Mouse (Mus musculus) forebrain, embryonic 14.5 days (tissue): Measurements from ENCODE around the gene Impdh2. TPM values are rescaled to one million over a fixed set of nuclear protein-coding genes. Genes with fewer than 3 reads are reported as not detected.
A peak's percentile ranks its signal among the peaks of the same experiment; 100 is the strongest.
"Not testable (repeated sequence)": the region's sequence is repeated elsewhere in the genome, so short reads cannot be mapped to it uniquely, and the experiment has no call there.

Source experiments
- ATAC-seq: fragments of 200-750 bp; cut with Nextera tagmentation; 2 replicates; pipeline ENCODE4 v1.8.0; 2017; ENCODE audit warnings: mild to moderate bottlenecking, moderate library complexity
- DNase-seq: peaks from one replicate; pipeline ENCODE4 v3.0.0-alpha.2; 2015; ENCODE audit warnings: low spot score
- H3K27ac ChIP-seq: fragments of 300-500 bp; sonication (generic); 2 replicates; pipeline ENCODE4 v1.5.1; 2014; ENCODE audit warnings: low read depth, mild to moderate bottlenecking, control low read depth, low read length, moderate library complexity
- H3K27me3 ChIP-seq: fragments of 300-500 bp; sonication (generic); replicated peaks from 2 replicates; pipeline ENCODE4 v1.6.1; 2014; ENCODE audit warnings: low read length, control low read depth, mixed read lengths; ENCODE audit not compliant: control insufficient read depth, insufficient read depth
- H3K36me3 ChIP-seq: fragments of 300-500 bp; sonication (generic); 2 replicates; pipeline ENCODE4 v1.6.1; 2014; ENCODE audit warnings: low read length, control low read depth; ENCODE audit not compliant: control insufficient read depth, insufficient read depth
- H3K4me1 ChIP-seq: fragments of 300-500 bp; sonication (generic); 2 replicates; pipeline ENCODE4 v1.6.1; 2014; ENCODE audit warnings: antibody characterized with exemption, low read length, control low read depth; ENCODE audit not compliant: control insufficient read depth, insufficient read depth
- H3K4me2 ChIP-seq: fragments of 300-500 bp; sonication (generic); 2 replicates; pipeline ENCODE4 v1.6.1; 2014; ENCODE audit warnings: mild to moderate bottlenecking, control low read depth, low read length
- H3K4me3 ChIP-seq: fragments of 300-500 bp; sonication (generic); 2 replicates; pipeline ENCODE4 v1.5.1; 2014; ENCODE audit warnings: low read depth, low read length, control low read depth
- H3K9ac ChIP-seq: fragments of 300-500 bp; sonication (generic); 2 replicates; pipeline ENCODE4 v1.6.1; 2014; ENCODE audit warnings: mild to moderate bottlenecking, low read length, control low read depth, moderate library complexity
- H3K9me3 ChIP-seq: fragments of 300-500 bp; sonication (generic); replicated peaks from 2 replicates; pipeline ENCODE4 v1.6.1; 2016; ENCODE audit warnings: low read length, control low read depth, mixed read lengths; ENCODE audit not compliant: control insufficient read depth
- WGBS: fragments of 180-500 bp; shearing (Covaris S2); extraction: QIAGEN DNeasy Blood & Tissue Kit; methylation state at CpG from one replicate; pipeline ENCODE4 v1.1.7; 2014; 5-methylcytosine and 5-hydroxymethylcytosine counted together
- polyA plus RNA-seq: library from polyadenylated mRNA; unstranded; fragments of >200 nt; fragmentation: Nextera tagmentation; extraction: Ambion mirVana; gene quantifications from 2 replicates; pipeline ENCODE4 v1.2.1, GENCODE M21; 2014

Impdh2 gene
- polyA plus RNA-seq, 1 experiment from 2014 or later, result 136 TPM

GRCm38 (mm10) chr9:108587571-108588180 is 27.6 kb downstream of the Impdh2 start:
- ATAC-seq, result peak; percentile 98
- H3K27me3 ChIP-seq, result no peaks in the 10 kb centered on the region
- DNase-seq, result peak; percentile 97
- H3K4me2 ChIP-seq, result peak overlapping the region; percentile 49
- H3K9me3 ChIP-seq, result no peaks in the 10 kb centered on the region
- 0 out of 2 replicates have a peak, but pooled peaks cover 5% of the 10 kb centered on the region for H3K36me3 ChIP-seq
- WGBS, result 1% methylated on average over 14 of the region's 14 CpGs
- peak overlapping the region; percentile 96 for H3K27ac ChIP-seq
- H3K4me1 ChIP-seq, result peaks cover 25% of the 10 kb centered on the region
- H3K9ac ChIP-seq, result peak overlapping the region; percentile 56
- H3K4me3 ChIP-seq, result no peak overlapping the region; the same call in 1 of the 2 replicates

DNA sequence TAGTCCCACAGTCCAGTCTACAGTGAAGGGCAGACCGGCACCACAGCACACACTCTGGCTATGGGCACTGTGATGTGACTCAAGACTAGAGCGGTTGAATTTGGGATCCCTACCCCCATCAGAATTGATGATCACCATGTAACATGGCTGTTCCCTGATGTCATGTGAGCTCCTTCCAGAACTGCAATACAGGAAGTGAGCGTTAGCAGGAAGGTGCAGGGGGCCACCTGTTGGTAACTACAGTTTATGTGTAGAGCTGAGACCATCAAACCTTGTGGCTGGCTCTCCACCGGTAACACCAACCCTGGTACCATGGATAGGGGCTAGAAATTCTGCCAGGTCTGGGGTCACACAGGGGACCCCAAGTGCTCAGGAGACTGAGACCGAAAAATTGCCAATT is 29.1 kb downstream of the Impdh2 start:
- H3K27ac ChIP-seq, result peak overlapping the region; percentile 96
- no peaks in the 10 kb centered on the region for H3K9me3 ChIP-seq
- H3K36me3 ChIP-seq, result no peaks in the 10 kb centered on the region
- DNase-seq (peak; percentile 54), ATAC-seq (no peak)
- H3K4me2 ChIP-seq, result no peak overlapping the region
- H3K27me3 ChIP-seq, result no peaks in the 10 kb centered on the region
- H3K4me3 ChIP-seq, result no peak overlapping the region
- 75% methylated on average over 5 of the region's 5 CpGs for WGBS
- no peak overlapping the region for H3K9ac ChIP-seq
- peaks cover 25% of the 10 kb centered on the region for H3K4me1 ChIP-seq

- Histone ChIP-seq H3K36me3 (no peaks in the 10 kb centered on the region), H3K27ac (no peak overlapping the region), H3K4me3 (no peak overlapping the region), H3K9ac (no peak overlapping the region), H3K9me3 (no peaks in the 10 kb centered on the region), H3K4me1 (peaks cover 25% of the 10 kb centered on the region), H3K4me2 (no peak overlapping the region), H3K27me3 (no peaks in the 10 kb centered on the region)
- DNase-seq (peak; percentile 20), ATAC-seq (no peak)
- WGBS, result 72% methylated on average over 4 of the region's 4 CpGs
Measured at GRCm38 (mm10) chr9:108591462-108591861, 31.4 kb downstream of the Impdh2 start.

DNA sequence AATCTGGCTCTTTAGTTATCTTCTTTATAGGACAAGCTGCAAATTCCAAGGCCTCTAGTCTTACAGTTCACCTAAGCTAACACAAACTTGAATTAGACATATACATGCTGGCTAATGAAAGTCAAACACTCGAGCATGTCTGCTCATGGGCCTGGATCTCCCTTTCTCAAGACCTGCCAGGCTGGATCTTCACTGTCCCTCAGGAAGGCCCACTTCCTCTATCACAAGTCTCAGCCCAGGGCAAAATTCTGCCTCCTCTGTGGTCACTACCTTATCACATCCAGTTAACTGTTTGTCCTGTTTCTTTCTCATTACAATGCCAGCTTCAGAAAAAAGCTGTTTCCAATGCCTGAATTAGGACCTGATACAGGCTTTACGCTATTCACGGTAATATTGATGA is 34.3 kb downstream of the Impdh2 start:
- 88% methylated on average over 3 of the region's 3 CpGs for WGBS
- Histone ChIP-seq H3K36me3 (no peaks in the 10 kb centered on the region), H3K4me3 (no peak overlapping the region), H3K4me1 (no peaks in the 10 kb centered on the region), H3K27ac (no peak overlapping the region), H3K9me3 (no peaks in the 10 kb centered on the region), H3K9ac (no peak overlapping the region), H3K27me3 (no peaks in the 10 kb centered on the region), H3K4me2 (no peak overlapping the region)
- DNase-seq (no peak), ATAC-seq (no peak)

DNA sequence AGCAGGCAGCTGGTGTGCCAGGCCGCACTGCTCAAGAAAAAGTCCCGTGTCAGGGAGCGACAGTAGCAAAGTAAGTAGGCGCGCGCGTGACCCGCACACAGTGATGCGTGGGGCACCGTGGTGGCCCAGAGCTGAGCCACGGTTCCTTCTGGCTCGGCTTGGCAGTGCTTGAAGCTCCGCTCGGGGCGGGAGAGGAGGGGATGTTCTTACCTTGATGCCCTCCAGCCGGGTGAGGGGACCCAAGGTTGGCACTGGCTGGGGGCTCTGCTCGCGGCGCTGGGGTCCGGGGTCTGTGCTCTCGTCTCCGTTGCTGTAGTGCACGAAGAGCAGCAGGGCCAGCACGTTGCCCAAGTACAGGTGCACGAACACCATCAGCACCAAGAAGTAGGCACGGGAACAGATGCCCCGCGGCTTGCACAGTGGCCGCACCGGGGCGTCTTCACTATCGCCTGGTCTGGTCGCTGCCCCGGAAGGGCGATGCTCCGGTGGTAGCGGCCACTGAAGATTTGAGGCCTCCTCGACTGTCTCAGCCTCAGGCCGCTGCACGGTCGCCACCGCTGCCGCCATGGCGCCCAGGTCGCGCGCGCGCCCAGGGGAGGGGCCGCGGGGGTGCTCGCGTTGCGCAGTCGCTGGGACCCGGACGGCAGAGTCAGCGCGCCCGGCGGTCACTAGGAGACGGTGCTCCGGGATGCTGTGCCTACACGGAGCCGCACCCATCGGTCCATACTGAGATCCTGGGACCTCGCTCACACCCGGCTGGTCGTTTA is 37.1 kb downstream of the Impdh2 start, which contains the start of gene P4htm:
Gene P4htm, minus strand, starts transcription at position 670 of the 767 bp plus-strand sequence.
- Histone ChIP-seq H3K27me3 (no peaks in the 10 kb centered on the region), H3K9me3 (no peaks in the 10 kb centered on the region), H3K4me1 (no peaks in the 10 kb centered on the region), H3K9ac (peak within 1 kb of the TSS; percentile 81), H3K27ac (peak within 1 kb of the TSS; percentile 71; the same call in 1 of the 2 replicates), H3K36me3 (0 out of 2 replicates have a peak, but pooled peaks cover 3% of the 10 kb centered on the region), H3K4me3 (peak within 1 kb of the TSS; percentile 73), H3K4me2 (peak within 1 kb of the TSS; percentile 91)
- ATAC-seq (peak; percentile 90), DNase-seq (peak; percentile 76)
- WGBS, result under 1% methylated on average over 57 of the region's 69 CpGs

GRCm38 (mm10) chr9:108599021-108599566 is 39.0 kb downstream of the Impdh2 start:
- no peaks in the 10 kb centered on the region for H3K27me3 ChIP-seq
- no peak for ATAC-seq
- DNase-seq, result peak; percentile 71
- no peak overlapping the region for H3K4me2 ChIP-seq
- H3K4me3 ChIP-seq, result no peak overlapping the region
- H3K36me3 ChIP-seq, result peaks cover 19% of the 10 kb centered on the region
- H3K9ac ChIP-seq, result no peak overlapping the region
- no peak overlapping the region for H3K27ac ChIP-seq
- no peaks in the 10 kb centered on the region for H3K9me3 ChIP-seq
- 80% methylated on average over 4 of the region's 4 CpGs for WGBS
- no peaks in the 10 kb centered on the region for H3K4me1 ChIP-seq

- no peak overlapping the region for H3K9ac ChIP-seq
- no peak overlapping the region for H3K27ac ChIP-seq
- H3K4me2 ChIP-seq, result no peak overlapping the region
- DNase-seq, result no peak
- no peak overlapping the region for H3K4me3 ChIP-seq
- no peaks in the 10 kb centered on the region for H3K27me3 ChIP-seq
- ATAC-seq, result no peak
- WGBS, result 69% methylated on average over 2 of the region's 2 CpGs
- H3K4me1 ChIP-seq, result no peaks in the 10 kb centered on the region
- no peaks in the 10 kb centered on the region for H3K9me3 ChIP-seq
- H3K36me3 ChIP-seq, result peaks cover 28% of the 10 kb centered on the region
Measured at GRCm38 (mm10) chr9:108600011-108600410, 39.9 kb downstream of the Impdh2 start.

GRCm38 (mm10) chr9:108601986-108602385 is 41.9 kb downstream of the Impdh2 start:
- Histone ChIP-seq H3K9ac (no peak overlapping the region), H3K4me3 (no peak overlapping the region), H3K4me2 (no peak overlapping the region), H3K27me3 (no peaks in the 10 kb centered on the region), H3K27ac (no peak overlapping the region), H3K9me3 (no peaks in the 10 kb centered on the region), H3K36me3 (peaks cover 45% of the 10 kb centered on the region), H3K4me1 (no peaks in the 10 kb centered on the region)
- 89% methylated on average over 4 of the region's 4 CpGs for WGBS
- no peak for ATAC-seq
- no peak for DNase-seq

DNA sequence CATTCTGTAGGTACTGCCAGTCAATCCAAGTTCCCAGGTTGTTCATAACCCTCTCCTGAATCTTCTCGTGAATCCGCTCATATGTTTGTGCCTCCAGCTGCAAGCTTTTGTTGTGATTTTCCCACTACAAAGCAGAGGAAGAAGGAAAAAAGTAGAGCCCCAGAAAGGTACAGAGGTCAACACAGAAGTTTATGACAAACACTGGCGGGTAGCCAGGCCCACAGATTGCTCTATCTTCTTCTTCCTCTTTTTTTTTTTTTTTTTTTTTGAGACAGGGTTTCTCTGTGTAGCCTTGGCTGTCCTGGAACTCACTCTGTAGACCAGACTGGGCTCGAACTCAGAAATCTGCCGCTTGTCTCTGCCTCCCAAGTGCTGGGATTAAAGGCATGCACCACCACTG is 47.8 kb downstream of the Impdh2 start:
- H3K4me3 ChIP-seq, H3K4me1 ChIP-seq, H3K27me3 ChIP-seq, H3K9ac ChIP-seq, ATAC-seq, DNase-seq, H3K27ac ChIP-seq, H3K9me3 ChIP-seq, H3K4me2 ChIP-seq: not testable (repeated sequence)
- WGBS, result 95% methylated on average over 5 of the region's 5 CpGs
- peaks cover 96% of the 10 kb centered on the region for H3K36me3 ChIP-seq
